Mouse (Mus musculus): ENCODE data around the gene Snx29.
"Not testable (repeated sequence)": the region's sequence is repeated elsewhere in the genome, so short reads cannot be mapped to it uniquely, and the experiment has no call there.

The Snx29 gene

DNA sequence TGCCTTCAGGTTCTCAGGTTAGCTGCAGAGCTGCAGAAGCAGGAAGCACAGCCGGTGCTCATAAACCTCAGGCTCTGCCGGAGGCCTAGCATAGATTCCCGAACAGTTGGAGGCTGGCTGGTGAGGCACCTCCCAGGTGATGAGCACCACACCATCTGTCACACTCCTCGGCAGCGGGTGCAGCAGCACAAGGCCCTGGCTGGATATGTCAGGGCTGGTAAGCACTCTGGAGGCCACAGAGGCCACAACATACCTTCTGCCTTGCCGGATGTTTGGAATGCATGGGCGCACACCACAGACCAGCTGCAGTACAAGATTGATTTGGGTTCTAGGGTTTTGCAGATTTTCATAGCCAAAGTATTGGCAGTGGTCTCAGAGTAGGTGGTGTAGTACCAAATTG, 172.2 kb downstream of the Snx29 start:
- no peak for DNase-seq (ENCODE audit: low spot score in 2 of 2)

DNA sequence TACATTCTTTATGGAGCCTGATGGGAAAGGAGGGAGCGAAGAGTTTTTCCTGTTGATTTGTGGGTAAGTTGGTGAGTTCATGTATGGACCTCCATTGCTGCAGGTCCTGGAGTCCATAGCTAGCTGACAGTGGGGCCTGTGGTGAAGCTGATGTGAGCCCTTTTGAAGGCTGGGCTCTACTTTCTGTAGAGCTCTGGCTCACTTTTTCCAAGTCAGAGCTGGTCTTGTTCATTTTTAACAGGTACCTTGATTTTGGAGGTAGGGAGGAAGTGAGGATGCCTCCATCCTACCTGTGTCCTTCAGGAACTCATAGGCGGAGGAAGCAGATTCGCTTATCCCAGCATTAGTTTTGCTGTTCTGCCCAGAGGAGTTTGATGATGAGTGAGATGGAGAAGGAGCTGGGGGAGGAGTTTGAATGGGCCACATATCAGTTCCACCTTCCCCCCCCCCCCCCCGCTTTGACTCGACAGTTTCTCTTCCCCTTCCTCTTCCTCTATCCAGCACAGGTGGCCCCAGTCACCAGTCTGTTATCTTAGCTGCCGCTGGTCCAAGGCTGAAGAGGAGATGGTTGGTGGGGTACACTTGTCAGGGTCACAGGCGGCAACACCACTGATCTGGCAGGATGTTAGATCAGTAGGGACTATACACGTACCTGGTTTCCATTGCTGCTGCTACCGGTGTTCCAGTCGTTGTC, 173.4 kb downstream of the Snx29 start:
- no peak for DNase-seq (ENCODE audit: low spot score in 2 of 2)

DNA sequence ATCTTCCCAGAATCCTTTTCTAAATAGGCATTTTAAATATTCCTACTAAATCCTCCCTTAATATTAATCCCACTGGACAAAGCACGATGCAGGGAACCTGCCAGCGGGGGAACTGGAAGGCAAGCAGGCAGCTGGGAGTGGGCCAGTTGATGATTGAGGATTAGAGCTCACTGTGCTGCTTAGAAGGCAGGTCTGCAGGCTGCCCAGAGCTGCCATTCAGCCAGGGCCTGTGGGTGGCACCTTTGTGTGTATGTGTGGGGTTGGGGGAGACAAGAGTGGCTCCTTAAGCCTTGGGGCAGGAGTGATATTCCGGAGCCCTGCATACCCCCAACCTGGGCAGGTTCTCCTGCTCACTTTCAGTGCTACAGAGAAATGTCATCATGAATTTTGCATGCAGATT, 174.0 kb downstream of the Snx29 start:
- no peak for DNase-seq (ENCODE audit: low spot score in 2 of 2)

DNA sequence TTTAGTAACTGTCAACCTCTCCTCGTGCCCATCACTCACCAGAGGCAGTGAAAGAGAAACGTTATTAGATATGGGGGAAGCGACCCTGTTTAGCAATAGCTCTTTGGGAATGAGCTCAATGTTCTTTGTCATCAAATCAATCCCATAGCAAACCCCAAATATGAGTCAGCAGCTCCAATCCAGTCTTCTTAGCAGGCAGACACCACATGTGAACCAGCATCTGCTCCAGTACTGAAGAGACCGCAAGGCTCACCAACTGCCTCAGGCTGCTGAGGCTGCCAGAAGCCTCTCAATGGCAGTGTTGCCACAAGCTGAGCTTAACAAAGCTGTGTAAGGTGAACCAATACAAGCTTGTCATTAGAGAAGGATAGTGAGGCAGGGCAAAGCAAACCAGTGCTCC, 177.4 kb downstream of the Snx29 start:
- no peak for DNase-seq (ENCODE audit: low spot score in 2 of 2)

DNA sequence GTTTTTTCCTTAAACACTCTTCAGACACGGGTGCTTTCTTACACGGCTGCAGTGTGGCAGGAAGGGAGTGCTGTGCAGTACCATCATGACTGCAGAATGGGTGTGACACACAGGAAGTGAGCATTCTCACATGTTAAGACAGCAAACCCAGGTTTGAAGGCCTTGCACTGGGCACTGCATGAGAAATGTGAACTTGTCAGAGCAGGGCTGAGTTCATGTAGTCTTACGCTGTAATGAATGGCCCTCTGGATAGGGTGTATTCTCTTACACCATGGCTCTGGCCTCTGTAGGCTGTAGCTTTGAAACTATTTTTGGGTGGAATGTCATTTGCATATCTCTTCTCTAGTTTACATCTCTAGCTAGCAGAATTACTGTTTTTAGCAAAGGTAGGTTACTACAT, 178.4 kb downstream of the Snx29 start:
- DNase-seq (ENCODE audit: low spot score in 2 of 2): no peak

DNA sequence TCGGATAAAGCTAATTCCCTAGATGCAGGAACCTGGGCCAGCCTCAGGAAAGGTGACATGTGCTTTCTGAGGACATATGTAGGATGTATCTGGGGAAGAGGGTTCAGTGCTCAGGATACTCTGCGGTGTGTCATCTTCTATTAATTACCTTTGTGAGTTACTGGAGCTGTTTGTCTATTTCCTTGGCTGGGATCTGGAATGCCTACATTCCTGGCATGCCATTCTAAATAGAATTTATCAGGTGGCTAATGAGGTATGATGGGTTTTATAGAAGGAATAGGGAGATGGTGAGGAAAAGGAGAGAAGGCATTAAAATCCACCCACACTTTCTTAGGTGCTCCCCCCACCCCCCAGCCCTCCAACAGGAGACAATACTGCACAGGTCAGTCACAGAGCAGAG, 178.9 kb downstream of the Snx29 start:
- no peak for DNase-seq (ENCODE audit: low spot score in 2 of 2)

DNA sequence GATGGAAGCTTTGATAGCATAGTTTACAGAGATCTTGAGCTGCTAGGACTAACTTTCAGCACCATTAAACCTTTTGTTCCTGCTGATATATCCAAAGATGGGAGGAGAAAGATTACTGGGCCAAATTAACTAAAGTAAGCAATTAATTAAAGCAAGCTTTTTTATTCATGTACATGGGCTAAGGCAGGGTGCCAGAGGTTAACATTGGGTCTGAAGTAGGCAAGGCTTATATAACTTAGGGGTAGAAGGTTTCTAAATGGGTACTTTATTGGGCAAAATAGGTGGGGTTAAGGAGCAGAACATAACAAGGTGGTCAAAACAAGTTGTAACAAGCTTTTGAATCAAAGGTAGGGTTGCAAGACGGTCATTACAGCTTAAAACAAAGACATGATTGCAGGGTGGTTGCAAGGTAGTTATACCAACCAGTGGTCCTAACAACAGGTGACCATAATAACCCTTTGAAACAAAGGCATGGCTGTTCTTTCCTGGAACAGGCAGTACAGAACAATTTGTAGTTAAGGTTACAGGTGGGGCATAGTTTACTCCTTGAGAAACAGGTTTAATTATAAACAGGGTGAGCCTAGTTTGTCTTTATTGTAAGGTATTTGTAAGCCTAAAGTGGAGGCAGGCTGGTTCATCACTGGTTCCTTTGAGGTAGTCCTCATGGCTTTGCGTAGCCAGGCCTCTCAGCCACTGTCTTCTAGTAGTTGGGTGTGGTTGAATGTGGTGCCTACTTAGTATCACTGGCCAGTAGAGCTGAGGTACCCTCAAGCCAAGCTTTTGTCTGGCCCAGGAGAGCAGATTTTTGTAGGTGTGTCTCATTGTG, 182.2 kb downstream of the Snx29 start:
- DNase-seq (ENCODE audit: low spot score in 2 of 2): no peak

DNA sequence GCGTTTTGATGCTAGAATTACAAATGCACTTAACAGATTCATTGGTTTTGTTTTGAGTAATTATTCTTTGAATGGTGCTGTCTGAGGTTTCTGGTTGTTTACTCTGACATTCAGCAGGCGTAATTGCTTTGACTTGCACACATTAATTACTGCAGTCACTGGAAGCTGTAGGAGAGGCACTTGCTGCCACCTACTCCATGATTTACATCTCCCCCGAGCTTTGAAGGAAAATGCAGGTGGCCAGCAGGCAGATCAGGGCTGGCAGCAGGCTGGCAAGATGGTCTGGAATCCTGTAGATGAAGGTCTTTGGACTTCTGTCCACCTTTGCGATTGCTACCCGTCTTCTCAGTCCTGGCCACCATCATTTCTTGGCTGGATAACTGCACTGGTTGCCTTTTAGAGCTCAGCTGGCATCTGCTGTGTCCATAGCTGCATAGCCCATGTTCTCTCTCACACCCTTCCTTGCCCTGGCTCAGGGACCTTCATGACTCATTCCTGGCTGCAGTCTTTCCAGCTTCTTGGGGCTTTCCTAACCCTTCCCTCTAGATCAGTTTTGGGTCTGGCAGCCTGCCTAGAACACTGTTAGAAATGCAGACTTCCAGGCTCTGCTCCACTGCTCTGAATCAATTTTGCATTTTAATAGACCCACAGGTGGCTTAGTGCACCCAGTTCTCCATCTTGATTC, 182.9 kb downstream of the Snx29 start:
- DNase-seq (ENCODE audit: low spot score in 2 of 2): peak; percentile 60 to 78

DNA sequence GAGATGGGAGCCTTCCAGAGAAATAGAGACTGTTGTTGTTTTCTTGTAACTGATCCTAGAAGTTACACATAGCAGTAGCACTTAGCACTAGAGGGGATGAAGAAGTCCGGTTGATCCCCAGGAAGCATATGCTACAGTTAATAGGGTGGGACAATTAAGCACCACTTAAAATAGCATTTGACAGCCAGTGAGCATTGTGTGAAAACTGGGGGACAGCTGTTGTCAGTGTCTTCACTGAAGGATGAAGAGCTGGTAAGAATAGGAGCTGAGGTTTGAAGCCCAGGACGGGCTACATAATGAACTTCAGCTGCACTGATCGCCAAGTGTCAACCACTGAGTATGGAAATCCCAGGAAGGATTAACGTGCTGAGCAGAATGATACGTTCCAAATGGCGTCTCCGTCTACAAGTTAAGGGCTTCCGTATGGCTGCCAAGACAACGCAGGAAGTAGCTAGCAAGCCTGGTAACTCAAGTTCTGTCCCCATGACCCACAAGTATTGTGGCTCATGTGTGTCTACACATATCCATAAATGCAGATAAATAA, 184.6 kb downstream of the Snx29 start:
- no peak for DNase-seq (ENCODE audit: low spot score in 2 of 2)

DNA sequence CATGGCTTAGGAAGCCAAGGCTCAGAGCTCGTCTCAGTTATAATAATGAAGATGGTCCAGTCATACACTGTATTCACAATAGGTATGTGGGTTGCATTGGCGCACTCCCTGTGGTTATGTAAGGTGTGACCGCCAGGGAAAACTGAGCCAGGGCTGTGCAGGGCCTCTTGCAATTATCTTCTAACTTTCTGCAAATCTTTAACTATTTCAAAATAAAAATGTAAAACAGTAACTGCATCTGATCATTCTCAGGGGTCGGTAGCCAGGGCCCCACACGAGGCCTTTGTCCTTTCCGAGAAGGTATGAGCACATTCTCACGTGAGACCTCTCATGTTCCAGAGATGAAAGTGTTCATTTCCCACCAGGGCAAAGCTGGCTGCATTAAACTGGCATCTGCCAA, 185.6 kb downstream of the Snx29 start:
- no peak for DNase-seq (ENCODE audit: low spot score in 2 of 2)

DNA sequence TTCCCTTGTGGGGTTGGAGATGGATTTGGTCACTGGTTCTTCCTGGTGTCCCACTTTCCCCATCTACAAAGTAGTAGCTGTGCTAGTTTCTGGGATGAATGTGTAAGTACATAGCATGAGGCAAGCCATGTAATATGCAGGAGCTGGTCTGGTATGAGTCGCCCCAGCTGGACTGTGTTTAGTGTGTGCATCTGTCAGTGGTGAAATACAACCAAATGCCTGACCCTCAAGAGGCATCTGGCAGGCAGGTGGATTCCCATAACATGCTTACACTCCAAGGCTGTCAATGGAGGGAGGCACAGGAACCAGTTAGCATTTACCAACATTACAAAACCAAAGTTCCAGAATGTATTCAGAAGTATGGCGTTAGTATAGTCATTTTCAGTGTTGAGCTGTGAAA, 187.7 kb downstream of the Snx29 start:
- DNase-seq (ENCODE audit: low spot score in 2 of 2): no peak

DNA sequence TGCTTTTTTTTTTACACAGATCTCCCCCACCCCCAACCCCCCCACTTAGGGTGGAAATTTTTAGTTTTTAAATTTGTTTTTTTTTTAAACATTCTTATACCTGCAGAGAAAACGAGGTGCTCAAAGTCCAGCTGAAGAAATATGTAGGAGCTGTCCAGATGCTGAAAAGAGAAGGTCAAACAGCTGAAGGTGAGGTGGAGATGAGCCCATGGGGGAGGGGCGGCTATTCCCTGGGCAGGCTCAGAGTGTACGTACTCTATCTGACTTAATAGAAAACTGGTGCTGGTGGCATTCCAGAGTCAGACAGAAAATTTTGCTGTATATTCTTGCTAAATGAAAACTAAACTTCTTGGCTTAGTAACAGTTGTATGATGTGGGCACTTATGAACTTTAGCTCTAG, 188.1 kb downstream of the Snx29 start:
- no peak for DNase-seq (ENCODE audit: low spot score in 2 of 2)

DNA sequence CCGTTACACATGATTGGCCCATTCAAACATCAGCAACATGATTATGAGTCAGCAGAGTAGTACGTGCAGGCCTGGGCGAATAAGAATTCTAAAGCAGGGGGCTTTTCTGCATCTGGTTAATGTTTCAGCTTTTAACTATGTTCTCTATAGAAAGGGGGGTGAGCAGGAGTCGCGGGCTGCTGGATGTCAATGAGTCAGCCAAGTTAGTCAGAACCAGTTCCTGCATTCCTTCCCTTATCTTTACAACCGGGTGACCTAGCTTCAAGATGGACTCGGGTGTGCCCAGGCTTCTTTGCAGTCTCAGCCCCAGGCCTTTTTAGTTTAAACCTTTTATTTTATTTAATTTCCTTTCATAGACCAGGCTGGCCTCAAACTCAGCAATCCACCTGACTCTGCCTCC, 189.0 kb downstream of the Snx29 start:
- DNase-seq (ENCODE audit: low spot score in 2 of 2): not testable (repeated sequence)

DNA sequence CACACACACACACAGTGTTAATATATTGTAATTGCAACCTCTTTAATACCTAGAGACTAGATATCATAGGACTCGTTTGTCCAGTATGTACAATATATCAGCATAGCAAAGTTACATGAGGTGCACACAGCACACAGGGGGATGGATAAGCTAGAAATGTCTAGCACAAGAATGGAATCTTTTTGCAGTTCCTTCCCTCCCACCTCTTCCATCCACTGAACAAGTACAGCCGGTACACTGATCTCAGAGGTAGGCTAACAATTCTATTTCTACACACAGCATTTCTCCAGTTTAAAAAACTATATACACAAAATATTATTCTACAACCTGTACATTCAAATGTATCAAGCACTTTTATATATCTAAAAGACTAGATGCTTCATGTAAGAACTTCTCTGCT, 194.0 kb downstream of the Snx29 start:
- DNase-seq (ENCODE audit: low spot score in 2 of 2): no peak

DNA sequence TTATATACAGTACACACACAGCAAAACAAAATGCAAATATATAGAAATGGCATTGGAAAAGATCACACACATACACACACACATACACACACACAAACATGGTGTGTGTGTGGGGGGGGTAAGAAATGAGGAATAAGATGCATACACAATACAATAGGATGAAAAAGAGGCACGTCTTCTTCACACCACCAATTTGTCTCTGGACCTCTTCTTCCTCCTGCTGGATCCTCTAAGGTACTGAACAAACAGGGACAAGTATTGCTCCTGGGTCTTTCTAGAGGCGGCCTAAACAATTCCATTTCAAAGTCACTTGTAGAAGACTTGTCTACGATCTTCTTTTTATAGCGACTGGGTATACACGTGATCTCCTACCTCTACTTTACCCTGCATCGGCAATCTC, 194.7 kb downstream of the Snx29 start:
- no peak for DNase-seq (ENCODE audit: low spot score in 2 of 2)

DNA sequence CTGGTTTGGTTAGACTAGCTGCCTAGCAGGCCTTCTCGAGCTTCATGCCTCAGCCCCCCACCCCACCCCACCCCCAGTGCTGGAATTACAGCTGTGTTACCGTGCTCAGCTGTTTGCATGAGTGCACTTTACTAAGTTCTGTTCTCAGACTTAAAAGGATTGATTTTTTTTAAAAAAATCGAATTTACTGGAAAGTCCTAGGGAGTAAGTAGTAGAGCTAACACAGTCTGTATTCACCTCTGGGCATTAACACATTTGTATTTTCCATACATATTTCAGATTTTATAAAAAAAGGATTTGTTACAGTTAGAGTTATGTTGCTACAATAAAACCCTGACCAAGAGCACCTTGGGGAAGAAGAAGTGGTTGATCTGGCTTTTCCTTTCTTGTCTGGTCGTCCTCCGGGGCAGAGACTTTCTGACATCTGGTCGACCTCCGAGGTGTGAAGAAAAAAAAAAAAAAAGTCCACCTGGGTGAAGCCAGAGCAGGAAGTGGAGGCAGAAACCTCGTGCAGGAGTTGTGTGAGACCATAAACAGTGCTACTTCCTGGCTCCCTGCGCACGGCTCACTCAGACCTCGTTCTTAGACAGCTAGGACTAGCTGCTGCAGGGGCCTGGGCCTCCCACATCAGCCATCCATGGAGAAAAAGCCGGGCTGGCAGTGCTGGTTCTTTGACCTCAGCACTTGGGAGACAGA, 196.2 kb downstream of the Snx29 start:
- no peak for DNase-seq (ENCODE audit: low spot score in 2 of 2)

DNA sequence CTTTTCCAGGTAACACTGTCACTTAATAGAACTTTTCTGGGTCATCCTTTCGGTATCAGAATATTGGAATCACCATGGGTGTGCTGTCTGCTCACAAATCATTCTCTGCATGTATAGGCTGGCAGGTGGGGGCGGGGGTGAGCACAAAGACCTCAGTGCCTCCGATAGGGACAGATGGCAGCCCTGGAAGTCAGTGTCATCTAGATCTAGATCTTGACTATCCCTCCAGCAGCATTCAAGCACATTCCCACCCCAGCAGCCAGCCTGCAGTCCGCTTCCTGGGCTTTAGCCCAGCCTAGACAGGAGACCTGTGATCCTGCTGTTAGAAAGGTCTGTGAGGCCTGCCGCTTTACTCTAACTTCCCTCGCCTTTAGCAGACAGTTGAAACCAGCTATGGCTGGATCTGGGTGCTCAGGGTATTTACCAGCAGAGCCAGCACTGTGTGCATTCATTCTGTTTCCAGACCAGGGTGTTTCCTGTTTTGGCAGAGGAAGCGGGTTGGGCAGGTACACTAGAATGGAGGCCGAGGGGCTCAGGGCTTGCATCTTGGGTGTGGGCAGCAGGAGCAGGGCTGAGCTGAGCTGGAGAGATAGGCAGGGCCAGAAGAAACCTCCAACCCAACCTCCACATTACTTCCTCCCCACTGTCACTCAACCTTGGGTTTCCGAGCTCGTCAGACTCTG, 203.5 kb downstream of the Snx29 start:
- no peak for DNase-seq (ENCODE audit: low spot score in 2 of 2)

DNA sequence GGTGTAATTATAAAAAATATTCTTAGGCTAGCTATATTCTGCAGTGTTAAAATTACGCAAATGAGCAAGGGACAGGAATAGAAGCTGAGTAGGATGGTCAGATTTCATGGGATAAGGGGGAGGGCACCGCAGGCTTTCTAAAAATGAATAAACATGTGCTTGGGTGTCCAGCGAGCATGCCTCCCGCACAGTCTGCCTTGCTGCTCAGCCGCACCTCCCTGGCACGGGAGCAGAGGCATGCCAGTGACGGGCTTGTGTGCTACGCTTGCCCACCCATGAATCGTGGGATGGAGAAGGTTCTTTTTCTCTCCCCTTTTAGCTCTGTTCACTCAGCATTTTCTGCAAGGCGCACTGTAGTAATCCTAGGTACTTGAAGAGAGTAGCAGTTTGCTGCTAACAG, 204.3 kb downstream of the Snx29 start:
- DNase-seq (ENCODE audit: low spot score in 2 of 2): no peak

DNA sequence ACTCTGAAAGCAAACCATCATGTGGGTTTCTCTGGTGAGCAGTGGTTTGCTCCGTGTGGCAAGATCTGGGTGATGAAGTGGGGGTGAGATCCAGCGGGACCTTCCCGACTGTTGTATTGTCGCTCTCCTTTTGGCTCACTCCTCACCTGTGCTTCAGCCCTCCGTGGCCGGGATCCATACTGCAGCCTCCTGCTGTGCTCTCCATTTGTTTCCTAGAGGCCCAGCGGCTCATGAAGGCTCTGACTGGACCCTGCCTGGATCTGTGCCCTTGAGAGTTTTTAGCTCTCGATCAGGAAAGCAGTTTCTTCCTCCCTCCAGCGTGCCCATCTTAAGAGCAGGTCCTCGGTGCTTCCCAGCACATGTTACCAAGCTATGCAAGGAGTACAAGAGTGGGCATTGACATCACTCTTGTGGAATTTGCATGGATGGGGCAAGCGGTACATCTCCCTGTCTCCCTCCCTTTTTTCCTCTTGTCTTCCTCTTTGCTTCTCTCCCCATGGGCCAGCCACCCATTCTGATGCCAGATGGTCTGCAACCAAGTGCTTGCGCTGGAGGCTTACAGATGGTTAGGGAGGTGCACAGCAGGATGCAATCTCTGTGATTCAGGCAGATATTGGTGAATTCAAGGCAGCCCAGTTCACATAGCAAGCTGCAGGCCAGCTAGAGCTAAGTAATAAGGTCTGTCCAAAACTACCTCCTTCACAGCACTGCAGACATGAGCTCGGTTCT, 207.9 kb downstream of the Snx29 start:
- no peak for DNase-seq (ENCODE audit: low spot score in 2 of 2)

DNA sequence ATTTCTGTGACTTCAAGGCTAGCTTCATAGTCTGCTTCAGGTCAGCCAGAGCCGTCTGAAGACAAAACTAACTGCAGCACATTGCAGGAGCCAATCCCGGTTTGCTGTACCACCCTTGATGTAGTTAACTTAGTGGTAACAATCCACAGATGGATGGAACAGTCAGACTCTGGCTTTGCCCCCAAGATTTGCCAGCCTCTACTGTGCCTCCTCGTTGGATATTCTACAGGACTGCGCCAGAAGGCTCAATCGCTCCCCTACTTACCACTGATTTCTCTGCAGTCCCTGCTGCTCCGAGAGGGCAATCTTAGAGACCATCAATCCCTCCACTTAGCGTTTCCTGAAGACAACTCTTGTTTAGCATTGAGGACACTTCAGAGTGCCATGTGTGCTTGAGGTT, 208.7 kb downstream of the Snx29 start:
- DNase-seq (ENCODE audit: low spot score in 2 of 2): no peak

DNA sequence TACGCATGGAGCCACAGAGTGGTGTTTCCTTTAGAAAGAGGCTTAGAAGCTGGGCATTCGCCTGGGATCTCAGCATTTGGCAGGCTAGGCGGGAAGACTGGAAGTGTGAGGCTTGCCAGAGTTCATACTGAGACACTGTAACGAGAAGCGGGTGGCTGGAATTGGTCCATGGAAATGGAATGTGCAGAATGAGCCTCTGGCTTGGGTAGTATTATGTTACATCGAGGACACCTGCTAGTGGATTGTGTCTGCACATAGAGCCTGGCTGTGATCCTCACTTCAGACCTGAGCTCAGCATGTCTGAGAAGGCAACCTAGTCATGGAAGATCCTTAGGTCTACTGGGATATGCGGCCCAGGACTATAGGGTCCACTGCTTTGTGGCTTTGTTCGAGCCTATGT, 209.9 kb downstream of the Snx29 start:
- peak in 1 of 2 experiments; percentile 59 for DNase-seq (ENCODE audit: low spot score in 2 of 2)

Data from urinary bladder, postnatal 36 days (tissue).